Mouse (Mus musculus): ENCODE results near the gene Cep85l. TPM values are rescaled to one million over a fixed set of nuclear protein-coding genes. Genes with fewer than 3 reads are reported as not detected.

The Cep85l gene
- polyA plus RNA-seq, 1 experiment from 2014 or later: 6.6 TPM

DNA sequence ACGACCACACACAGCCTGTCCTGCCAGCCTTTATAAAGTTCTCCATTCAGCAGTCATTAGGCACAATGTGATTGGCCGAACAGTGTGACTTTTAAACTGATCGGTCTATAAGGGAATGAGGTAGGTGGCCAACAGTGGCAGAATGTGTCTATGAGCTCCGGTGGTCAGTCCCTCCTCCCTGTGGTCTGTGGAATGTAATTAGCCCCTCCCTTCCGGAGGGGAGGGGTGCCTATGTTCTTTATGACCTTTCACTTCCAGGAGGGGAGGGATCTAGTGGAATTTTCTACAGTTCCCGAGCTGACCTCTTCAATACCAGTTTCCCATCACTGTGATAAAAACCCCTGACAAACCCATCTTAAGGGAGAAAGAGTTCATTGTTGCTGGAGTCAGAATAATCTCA is 144.4 kb downstream of the Cep85l start:
- no peaks in the 10 kb centered on the region for H3K4me1 ChIP-seq (ENCODE audit: control insufficient read depth, insufficient read depth, low read length)
- no peak for DNase-seq (ENCODE audit: low spot score)
- no peaks in the 10 kb centered on the region for H3K36me3 ChIP-seq (replicated peaks; ENCODE audit: control insufficient read depth, insufficient read depth, low read depth, low read length)
- H3K27ac ChIP-seq (replicated peaks; ENCODE audit: low read depth, low read length): no peak overlapping the region
- H3K4me3 ChIP-seq (ENCODE audit: low read depth, low read length): no peak overlapping the region
- WGBS: 80% methylated on average over 6 of the region's 6 CpGs
- no peak overlapping the region for H3K9ac ChIP-seq (replicated peaks; ENCODE audit: low read length)
- no peak for ATAC-seq (replicated peaks; ENCODE audit: insufficient number of reproducible peaks, low FRiP score, low TSS enrichment, low read depth)
- no peak overlapping the region for H3K4me2 ChIP-seq (ENCODE audit: low read depth, low read length)
- no peaks in the 10 kb centered on the region for H3K27me3 ChIP-seq (ENCODE audit: control insufficient read depth, insufficient read depth, low read length)
- no peaks in the 10 kb centered on the region for H3K9me3 ChIP-seq (replicated peaks; ENCODE audit: control insufficient read depth, low read length)

DNA sequence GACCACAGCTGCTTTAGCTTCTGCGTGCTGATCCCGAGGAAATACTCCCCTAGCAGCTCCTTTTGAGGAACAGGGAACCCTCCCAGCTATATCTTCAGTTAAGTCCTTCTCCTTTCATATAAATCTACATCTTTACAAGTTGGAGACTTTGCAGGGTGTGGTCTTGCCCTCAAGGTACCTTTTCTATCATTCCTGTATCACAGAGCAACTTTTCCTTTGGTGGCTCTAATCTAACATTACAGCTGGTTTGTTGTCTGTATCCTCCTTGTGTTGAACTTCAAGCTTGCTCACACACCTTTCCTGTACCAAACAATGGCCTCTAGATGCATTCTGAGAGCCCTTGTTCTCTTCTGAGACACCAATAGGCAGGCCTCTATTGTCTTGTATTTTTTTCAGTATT is 145.1 kb downstream of the Cep85l start:
- Histone ChIP-seq H3K27ac (replicated peaks; ENCODE audit: low read depth, low read length) (no peak overlapping the region), H3K27me3 (ENCODE audit: control insufficient read depth, insufficient read depth, low read length) (no peaks in the 10 kb centered on the region), H3K36me3 (replicated peaks; ENCODE audit: control insufficient read depth, insufficient read depth, low read depth, low read length) (no peaks in the 10 kb centered on the region), H3K4me2 (ENCODE audit: low read depth, low read length) (no peak overlapping the region), H3K9me3 (replicated peaks; ENCODE audit: control insufficient read depth, low read length) (no peaks in the 10 kb centered on the region), H3K4me1 (ENCODE audit: control insufficient read depth, insufficient read depth, low read length) (no peaks in the 10 kb centered on the region), H3K9ac (replicated peaks; ENCODE audit: low read length) (no peak overlapping the region), H3K4me3 (ENCODE audit: low read depth, low read length) (no peak overlapping the region)
- DNase-seq (ENCODE audit: low spot score): no peak
- 88% methylated on average over 2 of the region's 2 CpGs for WGBS
- no peak for ATAC-seq (replicated peaks; ENCODE audit: insufficient number of reproducible peaks, low FRiP score, low TSS enrichment, low read depth)

DNA sequence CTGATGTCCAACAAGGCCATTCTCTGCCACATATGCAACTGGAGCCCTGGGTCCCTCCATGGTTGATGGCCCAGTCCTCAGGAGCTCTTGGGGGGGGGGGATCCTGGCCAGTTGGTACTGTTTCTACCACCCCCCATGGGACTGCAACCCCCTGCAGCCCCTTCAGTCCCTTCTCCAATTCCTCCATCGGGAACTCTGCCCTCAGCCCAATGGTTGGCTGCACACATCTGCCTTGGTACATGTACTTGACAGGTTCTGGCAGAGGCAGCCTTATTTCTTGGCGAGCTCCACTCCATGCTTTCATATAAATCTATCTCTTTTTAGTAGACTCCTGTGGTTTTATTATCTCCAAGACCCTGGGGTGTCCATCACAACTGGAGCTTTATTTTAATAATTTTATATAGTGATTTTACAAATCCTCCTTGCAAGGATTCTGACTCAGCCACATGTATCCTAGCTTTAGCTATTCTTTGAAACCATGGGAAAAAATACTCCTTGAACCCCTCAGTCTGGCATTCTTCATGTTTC is 145.6 kb downstream of the Cep85l start:
- 86% methylated on average over 2 of the region's 2 CpGs for WGBS
- no peak for ATAC-seq (replicated peaks; ENCODE audit: insufficient number of reproducible peaks, low FRiP score, low TSS enrichment, low read depth)

DNA sequence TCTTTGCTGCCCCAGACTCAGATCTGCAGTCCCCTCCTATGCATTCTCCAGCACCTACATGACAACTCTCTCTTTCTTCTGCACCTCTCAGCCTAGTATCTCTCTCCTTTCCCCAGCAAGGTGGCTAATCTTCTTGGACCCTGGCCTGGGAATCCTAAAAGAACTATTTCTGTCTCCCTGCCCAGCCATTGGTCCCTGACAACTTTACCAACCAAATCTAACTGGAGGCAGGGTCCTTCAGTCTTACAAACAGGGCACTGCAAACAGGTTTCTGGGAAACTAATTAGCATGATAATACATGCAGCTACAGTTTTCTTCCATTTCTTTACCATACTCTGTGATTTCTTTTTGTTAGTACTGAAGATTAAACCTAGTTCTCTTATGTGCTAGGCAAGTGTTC is 148.9 kb downstream of the Cep85l start:
- Histone ChIP-seq H3K4me2 (ENCODE audit: low read depth, low read length) (no peak overlapping the region), H3K27ac (replicated peaks; ENCODE audit: low read depth, low read length) (no peak overlapping the region), H3K27me3 (ENCODE audit: control insufficient read depth, insufficient read depth, low read length) (no peaks in the 10 kb centered on the region), H3K4me1 (ENCODE audit: control insufficient read depth, insufficient read depth, low read length) (no peaks in the 10 kb centered on the region), H3K4me3 (ENCODE audit: low read depth, low read length) (no peak overlapping the region), H3K36me3 (replicated peaks; ENCODE audit: control insufficient read depth, insufficient read depth, low read depth, low read length) (no peaks in the 10 kb centered on the region), H3K9me3 (replicated peaks; ENCODE audit: control insufficient read depth, low read length) (no peaks in the 10 kb centered on the region), H3K9ac (replicated peaks; ENCODE audit: low read length) (no peak overlapping the region)
- no peak for DNase-seq (ENCODE audit: low spot score)
- ATAC-seq (replicated peaks; ENCODE audit: insufficient number of reproducible peaks, low FRiP score, low TSS enrichment, low read depth): no peak

More for the DNA sequence above, 145.6 kb downstream of the Cep85l start:
- DNase-seq (ENCODE audit: low spot score): no peak
- no peak overlapping the region for H3K9ac ChIP-seq (replicated peaks; ENCODE audit: low read length)
- H3K27me3 ChIP-seq (ENCODE audit: control insufficient read depth, insufficient read depth, low read length): no peaks in the 10 kb centered on the region
- no peaks in the 10 kb centered on the region for H3K4me1 ChIP-seq (ENCODE audit: control insufficient read depth, insufficient read depth, low read length)
- no peak overlapping the region for H3K27ac ChIP-seq (replicated peaks; ENCODE audit: low read depth, low read length)
- no peak overlapping the region for H3K4me2 ChIP-seq (ENCODE audit: low read depth, low read length)
- H3K9me3 ChIP-seq (replicated peaks; ENCODE audit: control insufficient read depth, low read length): no peaks in the 10 kb centered on the region
- no peaks in the 10 kb centered on the region for H3K36me3 ChIP-seq (replicated peaks; ENCODE audit: control insufficient read depth, insufficient read depth, low read depth, low read length)
- no peak overlapping the region for H3K4me3 ChIP-seq (ENCODE audit: low read depth, low read length)

DNA sequence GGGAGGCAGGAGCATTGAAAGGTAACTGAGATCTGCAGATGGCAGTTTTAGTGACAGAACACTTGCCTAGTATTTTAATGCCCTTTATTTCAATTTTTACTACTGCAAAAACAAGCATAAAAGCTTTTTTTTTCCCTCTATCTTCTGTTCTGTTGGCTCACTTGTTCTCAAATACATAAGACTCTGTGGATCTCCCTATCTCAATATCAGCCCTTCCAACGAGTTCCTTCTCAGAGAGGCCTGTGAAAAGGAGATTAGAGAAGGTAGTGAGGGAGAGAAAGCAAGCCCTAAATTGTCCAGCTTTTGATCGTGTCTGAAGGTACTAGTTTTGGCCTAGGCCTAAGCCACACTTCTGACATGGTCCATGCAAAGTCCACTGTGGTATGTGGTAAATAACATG is 150.6 kb downstream of the Cep85l start:
- no peaks in the 10 kb centered on the region for H3K9me3 ChIP-seq (replicated peaks; ENCODE audit: control insufficient read depth, low read length)
- WGBS: 81% methylated on average over 2 of the region's 2 CpGs
- H3K36me3 ChIP-seq (replicated peaks; ENCODE audit: control insufficient read depth, insufficient read depth, low read depth, low read length): no peaks in the 10 kb centered on the region
- ATAC-seq (replicated peaks; ENCODE audit: insufficient number of reproducible peaks, low FRiP score, low TSS enrichment, low read depth): no peak
- H3K4me3 ChIP-seq (ENCODE audit: low read depth, low read length): no peak overlapping the region
- H3K4me1 ChIP-seq (ENCODE audit: control insufficient read depth, insufficient read depth, low read length): no peaks in the 10 kb centered on the region
- DNase-seq (ENCODE audit: low spot score): no peak
- no peak overlapping the region for H3K9ac ChIP-seq (replicated peaks; ENCODE audit: low read length)
- H3K27ac ChIP-seq (replicated peaks; ENCODE audit: low read depth, low read length): no peak overlapping the region
- no peak overlapping the region for H3K4me2 ChIP-seq (ENCODE audit: low read depth, low read length)
- no peaks in the 10 kb centered on the region for H3K27me3 ChIP-seq (ENCODE audit: control insufficient read depth, insufficient read depth, low read length)

Other genes with a start within 250 kb of the Cep85l start
- 1.0 and 2.7 TPM in 2 replicates for gene Pln, start 42.3 kb downstream of the Cep85l start, polyA plus RNA-seq (2014; fragmentation: Nextera tagmentation; extraction: Ambion mirVana)
- 190 and 215 TPM in 2 replicates for gene Asf1a, start 216.8 kb upstream of the Cep85l start, polyA plus RNA-seq (2014; fragmentation: Nextera tagmentation; extraction: Ambion mirVana)

All from embryonic facial prominence, embryonic 11.5 days (tissue).